Mouse (Mus musculus): ENCODE results near the gene Zfp853. TPM values are rescaled to one million over a fixed set of nuclear protein-coding genes. Genes with fewer than 3 reads are reported as not detected.
A peak's percentile ranks its signal among the peaks of the same experiment; 100 is the strongest.

Gene Zfp853
- polyA plus RNA-seq, 3 experiments from 2014 or later: not detected

DNA sequence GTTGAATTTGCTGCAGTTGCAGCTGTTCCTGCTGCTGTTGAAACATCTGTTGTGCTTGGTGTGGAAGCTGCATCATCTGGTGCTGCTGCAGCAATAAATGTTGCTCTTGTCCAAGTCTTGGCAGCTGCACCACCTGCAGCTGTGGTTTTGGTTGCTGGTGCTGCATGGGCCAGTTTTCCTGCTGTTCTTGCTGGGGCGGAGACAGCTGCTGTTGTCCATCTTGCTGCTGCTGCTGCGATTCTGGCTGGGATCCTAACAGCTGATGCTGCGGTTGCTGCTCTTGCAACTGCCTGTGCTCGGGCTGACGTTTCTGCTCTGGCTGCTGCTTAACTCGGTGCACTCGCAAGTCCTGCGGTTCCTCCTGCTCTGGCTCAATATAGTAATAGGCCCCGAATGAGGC is 4.1 kb downstream of the Zfp853 start:
- ATAC-seq: no peak

DNA sequence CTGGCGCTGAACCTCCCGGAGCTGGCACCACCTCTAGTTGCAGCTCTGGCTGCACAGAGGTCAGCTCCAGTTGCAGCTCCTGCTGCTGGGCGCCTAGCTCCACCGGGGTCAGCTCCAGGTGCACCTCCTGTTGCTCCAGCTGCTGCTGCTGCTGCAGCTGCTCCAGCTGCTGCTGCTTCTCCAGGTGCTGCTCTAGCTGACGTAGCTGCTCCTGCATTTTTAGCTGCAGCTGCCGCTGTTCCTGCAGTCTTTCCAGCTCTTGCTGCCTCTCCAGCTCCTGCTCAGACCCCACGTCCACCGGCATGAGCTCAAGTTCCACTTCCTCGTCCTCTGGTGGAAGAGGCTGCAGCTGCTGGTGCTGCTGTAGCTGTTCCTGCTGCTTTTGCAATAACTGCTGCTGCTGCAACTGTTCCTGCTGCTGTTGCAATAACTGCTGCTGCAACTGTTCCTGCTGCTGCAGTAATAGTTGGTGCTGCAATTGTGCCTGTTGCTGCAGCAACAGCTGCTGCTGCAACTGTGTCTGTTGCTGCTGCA is 5.0 kb downstream of the Zfp853 start:
- ATAC-seq: no peak

DNA sequence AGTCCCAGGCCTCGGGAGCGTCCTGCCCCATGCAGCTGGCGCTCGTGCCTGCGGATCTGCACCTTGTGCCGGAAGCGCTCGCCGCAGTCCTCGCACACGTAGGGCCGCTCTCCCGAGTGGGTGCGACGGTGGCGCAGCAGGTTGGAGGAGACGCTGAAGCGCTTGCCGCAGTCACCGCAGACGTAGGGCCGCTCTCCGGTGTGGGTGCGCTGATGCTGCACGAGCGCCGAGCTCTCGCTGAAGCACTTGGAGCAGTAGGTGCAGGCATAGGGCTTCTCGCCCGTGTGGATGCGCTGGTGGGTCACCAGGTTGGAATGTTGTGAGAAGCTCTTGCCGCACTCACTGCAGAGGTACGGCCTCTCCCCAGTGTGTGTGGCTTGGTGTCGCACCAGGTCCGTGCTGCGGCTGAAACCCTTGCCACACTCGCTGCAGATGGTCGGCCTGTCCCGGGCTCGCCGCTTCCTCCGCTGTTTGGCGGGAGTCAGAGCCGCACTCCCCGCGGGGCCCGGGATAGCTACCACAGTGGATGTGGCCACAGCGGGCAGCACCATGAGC is 5.6 kb downstream of the Zfp853 start:
- ATAC-seq: peak; percentile 50

DNA sequence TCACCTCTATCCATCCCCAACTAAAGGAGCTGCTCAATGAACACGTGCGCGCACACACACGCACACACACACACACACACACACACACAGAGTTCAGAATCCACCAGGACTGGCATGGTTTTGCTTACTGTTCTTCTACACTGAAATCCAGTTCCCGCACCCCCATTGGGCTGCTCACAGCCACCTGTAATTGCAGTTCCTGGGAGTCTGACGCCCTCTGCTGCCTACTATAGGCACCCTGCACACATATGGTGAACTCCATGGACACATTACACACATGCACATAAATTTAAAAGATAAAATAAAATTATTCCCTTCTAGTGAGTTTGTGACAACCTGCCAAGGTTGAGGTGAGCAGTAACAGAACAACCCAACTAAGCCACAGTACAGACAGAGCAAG is 8.7 kb downstream of the Zfp853 start:
- ATAC-seq: no peak

DNA sequence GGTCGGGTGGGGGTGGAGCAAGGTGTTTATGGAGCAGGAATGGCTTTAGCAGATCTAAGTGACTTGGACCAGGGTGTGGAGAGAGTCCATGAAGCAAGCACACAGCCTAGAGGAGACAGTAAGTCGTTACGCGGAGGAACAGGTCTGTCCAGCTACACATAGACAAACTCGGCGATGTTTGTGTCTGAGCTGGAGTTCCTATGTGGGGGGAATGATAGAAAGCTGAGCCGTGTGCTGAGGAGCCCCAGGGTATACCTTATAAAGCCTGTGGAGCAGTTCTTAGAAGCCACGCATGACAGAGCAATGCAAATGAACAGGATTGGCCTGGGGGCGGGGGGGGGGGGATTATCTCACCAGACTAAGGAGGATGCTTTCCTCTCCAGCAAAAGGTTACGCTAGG is 14.2 kb downstream of the Zfp853 start:
- ATAC-seq: no peak

DNA sequence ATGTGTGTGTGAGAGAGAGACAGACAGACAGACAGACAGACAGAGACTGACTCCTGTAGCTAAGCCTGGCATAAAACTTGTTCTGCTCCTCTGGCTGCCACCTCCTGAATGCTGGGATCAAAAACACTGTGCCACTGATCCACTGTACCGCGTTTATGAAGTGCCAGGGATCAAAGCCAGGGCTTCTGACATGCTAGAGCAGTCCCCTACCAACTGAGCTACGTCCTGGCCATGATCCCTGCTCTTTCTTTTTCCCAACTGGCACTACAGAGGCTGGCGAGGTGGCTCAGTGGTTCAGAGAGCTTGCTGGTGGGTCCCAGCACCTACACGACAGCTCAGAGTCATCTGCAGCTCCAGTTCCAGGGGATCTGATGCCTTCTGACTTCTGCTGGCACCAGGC is 17.7 kb downstream of the Zfp853 start:
- no peak for ATAC-seq

DNA sequence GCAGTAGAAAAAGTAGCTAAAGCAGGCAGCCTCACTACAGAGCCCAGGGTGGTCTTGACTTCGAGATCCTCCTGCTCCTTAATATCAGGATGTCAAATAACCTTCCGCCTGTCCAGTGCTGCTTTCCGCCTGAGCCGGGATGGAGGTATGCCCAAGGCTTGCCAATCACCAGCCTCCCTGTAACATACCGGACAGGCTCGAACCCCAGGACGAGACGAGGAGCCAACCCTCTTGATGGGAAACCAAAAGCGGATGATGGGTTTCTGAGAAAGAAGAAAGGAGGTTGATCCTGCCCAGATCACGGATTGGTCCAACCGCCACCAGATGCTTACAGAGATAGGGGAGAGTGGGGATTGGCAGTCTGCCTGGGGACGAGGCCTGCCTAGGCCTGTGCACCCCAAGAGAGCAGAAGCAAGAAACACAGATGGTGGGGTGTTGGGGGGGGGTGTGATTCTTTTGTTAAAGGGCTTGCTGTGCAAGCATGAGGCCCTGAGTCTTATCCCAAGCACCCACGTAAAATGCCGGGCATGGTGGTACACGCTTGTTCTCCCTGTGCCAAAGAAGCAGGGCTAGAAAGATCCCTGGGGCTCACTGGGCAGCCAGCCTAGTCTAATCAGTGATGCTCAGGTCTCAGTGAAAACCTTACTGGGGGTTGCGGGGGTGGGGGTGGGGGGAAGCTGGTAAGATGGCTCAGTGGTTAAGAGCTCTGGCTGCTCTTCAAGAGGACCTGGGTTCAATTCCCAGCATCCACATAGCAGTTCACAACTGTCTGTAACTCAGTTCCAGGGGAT is 20.7 kb downstream of the Zfp853 start:
- ATAC-seq: no peak

DNA sequence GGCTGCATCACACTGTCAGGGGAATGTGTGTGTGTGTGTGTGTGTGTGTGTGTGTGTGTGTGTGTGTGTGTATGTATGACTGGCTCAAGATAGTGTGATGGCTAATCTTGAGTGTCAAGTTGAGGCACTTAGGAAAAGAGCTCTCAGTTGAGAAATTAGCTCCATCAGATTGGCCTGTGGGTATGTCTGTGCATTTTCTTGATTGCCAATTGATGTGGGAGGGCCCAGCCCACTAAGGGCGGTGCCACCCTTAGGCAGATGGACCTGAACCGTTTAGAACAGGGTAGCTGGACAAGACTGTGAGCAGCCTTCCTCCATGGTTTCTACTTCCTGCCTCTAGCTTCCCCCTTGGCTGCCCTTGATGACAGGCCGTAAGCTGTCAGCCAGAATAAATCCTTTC is 21.3 kb downstream of the Zfp853 start:
- no peak for ATAC-seq

DNA sequence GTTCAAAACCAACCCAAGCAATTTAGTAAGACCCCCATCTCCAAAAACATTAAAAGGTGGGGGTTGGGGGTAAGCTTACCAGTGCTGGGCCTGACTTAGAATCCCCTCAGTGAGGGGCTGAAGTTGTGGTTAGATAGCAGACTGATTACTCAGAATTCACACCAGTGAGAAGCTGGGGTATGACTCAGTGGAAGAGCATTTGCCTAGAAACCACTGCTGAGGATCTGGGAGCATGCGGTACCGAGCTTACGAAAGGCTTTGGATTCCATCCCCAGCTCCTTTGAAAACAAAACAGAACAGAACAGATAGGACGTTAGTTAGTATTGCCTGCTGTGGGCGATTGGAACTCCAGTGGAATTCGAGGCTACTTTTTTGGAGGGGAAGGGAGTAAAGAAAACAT is 21.8 kb downstream of the Zfp853 start:
- ATAC-seq: no peak

DNA sequence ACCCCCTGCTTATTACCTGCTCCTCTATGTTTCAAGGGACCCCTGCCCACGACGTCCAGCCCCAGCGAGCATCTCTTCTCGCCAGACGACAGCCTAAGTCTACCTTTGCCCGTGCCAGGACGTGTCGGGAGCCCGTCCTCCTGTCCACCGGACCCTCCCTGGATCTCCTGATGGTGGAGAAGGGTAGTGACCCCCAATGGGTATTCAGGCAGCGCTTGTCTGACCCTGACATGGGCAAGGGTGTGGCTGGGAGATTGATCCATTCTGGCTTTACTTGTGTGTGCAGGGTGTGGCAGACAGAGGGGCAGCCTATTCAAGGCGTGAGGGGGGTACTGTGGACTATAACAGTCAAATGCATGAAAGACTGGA is 23.3 kb downstream of the Zfp853 start:
- no peak for ATAC-seq

DNA sequence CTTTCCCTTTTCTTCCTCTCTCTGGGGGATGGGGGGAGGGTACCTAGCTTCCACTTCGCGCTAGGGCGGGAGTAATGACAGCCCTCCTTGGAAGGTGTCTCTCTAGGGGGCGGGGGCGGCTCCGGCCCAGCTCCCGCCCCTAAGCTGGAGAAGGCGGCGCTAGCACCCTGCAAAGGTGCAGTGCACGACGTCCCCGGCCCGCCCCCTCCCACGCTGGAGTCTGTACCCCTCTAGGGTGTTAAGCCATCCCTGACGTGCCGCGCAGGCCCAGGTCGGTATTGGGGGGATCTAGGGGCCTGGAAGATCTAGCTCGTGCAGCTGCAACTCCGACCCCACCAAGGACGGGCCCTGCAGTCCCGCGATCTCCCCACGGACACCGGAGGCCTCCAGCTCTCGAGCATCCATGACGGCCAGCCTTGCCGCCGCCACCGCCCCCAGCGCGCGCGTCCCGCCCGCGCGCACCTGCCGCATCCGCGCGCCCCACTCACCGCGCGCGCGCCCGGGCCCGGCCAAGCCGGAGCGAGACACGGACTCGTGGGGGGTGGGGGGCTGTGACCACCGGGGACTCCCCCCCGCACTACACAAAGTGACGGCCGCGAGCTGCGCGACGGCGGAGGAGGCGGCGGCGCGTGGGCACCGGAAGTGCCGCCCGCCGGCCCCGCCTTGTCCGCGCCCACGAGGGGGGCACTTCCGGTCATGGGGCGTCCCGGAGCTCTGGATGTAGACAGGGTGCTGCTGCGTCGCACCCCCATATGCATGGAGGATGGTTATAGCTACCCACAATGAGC is 23.9 kb downstream of the Zfp853 start, which contains the start of gene Zfp316:
Gene Zfp316, minus strand, starts transcription at position 660 of the 788 bp plus-strand sequence.
- ATAC-seq: peak; percentile 60

DNA sequence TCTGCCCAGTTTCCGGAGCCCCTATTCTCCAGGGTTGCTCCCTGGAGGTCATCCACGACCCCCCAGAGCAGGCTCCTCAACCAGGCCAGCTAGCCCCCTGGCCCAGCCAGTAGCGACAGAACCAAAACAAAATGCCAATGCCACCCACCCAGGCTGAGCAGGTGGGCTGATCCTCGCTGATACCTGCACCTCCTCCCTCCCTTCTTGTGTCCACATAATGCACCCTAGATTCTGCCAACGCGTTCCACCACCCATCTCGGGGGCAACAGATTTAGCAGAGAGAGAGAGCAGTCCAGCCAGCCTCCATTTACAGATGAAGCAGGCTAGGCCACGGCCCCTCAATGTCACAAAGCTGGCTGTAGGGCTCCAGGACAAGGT is 24.4 kb downstream of the Zfp853 start:
- ATAC-seq: no peak

DNA sequence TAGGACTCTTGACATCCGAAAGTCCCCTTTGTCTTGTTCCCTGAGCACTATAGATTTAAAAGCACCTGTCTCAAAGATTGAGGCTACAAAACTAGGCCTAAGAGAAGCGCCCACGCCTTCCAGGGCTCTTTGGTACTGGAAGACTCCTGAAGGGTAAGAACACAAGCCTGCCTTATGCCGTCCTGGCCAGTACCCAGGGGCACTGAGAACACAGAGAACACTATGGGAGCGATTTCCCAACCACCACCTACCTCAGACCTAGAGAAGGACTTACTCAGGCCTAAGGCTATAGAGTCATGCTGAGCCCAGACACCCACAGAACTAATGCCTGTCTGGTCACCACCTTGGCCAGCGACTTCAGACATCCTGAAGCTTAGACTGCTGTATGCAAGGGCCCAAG is 26.6 kb downstream of the Zfp853 start:
- no peak for ATAC-seq

DNA sequence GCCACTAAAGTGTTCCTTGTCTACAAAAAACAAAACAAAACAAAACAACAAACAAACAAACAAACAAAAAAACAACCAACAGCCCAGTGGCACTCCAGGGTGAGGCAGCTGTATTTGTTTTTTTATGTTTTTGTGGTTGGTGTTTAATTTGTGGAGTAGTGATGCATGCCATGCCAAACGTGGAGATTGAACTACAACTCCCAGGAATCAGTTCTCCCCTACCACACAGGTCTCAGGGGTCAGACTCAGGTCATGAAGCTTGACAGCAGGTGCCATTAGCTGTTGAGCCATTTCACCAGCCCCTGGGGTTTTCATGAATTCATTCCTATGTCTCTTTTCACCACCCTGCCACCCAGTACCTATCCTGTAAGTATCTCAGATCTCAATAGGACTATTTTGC is 28.0 kb downstream of the Zfp853 start:
- no peak for ATAC-seq

DNA sequence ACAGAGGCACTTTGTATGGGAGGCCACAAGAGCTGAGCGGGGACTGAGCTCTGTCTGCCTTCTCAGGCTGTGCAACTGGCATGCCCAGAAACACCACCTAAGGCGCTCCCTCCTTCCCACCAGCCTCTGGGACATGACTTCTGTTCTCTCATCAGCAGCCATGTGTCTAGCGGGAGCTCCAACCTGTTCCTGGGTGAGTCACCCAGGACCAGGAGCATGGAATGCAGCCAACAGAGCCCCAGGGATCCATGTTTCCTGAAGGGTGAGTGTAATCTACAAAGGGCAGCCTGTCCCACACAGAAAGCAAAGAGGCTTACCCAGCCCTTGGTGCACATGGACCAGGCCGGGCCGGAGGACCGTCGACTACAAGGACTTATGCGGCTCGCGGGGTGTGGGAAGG is 28.7 kb downstream of the Zfp853 start:
- no peak for ATAC-seq

DNA sequence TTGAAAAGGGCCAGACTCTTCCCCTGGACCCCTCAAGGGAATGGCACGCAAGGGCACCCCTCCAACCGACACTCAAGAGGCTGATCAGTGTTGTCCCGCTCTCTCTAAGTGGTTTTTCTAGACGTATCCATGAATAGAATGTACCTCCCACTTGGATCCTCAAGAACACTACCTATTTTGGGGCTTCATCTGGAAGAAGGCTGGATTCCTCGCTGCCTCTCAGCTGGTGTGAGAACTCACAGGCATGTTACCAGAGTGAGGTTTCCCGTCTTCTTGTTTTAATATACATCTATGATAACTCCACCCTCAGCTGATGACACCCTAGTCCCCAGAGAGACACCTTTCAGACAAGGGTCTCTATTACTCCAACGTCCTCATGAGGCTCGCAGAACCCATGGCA is 31.8 kb downstream of the Zfp853 start:
- no peak for ATAC-seq

DNA sequence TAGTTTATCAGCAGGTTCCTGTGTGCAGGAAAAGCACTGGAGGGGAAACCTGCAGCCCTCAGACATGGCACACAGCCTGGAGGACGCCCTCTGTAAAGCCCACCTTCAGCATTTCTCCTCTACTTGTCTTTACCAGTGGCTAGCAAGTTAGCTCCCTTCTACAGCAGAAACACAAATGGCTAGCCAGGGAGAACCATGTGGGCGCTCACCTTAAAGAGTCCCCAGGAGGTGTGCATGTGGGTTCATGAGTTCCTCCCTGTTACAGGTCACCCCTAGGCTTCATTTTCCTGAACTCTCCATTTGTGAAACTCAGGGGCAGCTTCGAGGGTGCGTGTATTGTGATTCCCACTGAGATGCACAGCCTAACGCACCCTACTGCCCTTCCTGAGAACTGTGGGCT is 37.6 kb downstream of the Zfp853 start:
- no peak for ATAC-seq

DNA sequence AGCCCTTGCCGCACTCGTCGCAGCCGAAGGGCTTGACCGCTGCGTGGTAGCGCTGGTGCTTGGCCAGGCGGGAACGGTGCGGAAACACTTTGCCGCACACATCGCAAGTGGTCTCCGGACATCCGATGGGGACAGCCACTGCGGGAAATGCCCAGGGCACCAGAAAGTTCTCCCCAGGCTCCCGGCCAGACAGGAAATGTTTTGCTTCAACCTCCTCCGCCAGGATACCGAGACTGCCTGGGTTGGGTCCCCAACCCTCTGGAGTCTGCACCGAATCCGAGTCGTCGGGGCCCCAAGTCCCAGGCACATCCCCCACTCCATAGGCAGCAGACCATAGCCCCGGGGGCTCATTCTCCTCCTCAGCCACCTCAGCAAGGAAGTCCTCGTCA is 38.3 kb downstream of the Zfp853 start:
- no peak for ATAC-seq

DNA sequence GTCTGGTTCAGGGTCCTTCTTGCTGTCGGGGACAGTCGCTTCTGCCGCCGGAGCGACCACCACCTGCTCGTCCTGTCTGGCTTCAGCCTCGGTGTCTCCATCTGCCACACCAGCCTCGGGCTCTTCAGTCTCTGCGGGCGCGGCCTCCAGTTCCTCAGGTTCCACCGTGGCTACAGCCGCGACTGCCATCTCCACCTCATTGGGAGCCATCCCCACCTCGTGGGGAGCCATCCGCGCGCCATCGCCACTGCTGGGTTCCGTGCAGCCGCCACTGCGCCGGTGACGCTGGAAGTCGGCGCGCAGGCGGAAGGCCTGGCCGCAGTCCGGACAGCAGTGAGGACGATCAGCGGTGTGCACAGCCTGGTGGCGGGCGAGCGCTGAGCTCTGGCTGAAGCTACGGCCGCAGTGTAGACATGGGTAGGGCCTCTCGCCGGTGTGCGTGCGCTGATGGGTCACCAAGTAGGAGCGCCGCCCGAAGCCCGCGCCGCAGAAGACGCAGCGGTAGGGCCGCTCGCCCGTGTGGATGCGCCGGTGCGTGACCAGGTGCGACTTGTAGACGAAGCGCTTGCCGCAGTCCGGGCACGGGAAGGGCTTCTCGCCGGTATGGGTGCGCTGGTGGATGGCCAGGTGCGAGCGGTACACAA is 38.8 kb downstream of the Zfp853 start:
- ATAC-seq: no peak

DNA sequence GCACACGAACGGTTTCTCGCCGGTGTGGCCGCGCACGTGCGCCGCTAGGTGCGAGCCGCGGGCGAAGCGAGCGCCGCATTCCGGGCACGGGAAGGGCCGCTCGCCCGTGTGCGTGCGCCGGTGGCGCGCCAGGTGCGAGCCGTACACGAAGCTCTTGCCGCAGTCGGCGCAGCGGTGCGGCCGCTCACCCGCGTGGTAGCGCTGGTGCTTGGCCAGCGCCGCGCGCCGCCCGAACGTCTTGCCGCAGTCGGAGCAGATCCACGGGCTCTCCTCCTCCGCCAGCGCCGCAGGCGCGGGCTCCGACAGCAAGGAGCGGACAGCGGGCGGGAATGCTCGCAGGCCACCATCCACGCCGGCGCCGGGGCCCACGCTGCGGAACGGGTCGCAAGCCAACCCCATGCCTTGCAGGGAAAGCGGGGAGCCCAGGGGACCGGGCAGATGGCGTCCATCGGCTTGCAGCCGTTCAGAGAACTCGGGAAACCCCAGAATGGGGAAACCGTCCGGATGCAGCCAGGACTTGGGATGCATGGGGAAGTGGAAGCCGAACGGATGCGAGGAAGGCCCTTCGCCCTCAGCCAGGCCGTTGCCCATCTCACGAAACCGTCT is 39.4 kb downstream of the Zfp853 start:
- no peak for ATAC-seq

DNA sequence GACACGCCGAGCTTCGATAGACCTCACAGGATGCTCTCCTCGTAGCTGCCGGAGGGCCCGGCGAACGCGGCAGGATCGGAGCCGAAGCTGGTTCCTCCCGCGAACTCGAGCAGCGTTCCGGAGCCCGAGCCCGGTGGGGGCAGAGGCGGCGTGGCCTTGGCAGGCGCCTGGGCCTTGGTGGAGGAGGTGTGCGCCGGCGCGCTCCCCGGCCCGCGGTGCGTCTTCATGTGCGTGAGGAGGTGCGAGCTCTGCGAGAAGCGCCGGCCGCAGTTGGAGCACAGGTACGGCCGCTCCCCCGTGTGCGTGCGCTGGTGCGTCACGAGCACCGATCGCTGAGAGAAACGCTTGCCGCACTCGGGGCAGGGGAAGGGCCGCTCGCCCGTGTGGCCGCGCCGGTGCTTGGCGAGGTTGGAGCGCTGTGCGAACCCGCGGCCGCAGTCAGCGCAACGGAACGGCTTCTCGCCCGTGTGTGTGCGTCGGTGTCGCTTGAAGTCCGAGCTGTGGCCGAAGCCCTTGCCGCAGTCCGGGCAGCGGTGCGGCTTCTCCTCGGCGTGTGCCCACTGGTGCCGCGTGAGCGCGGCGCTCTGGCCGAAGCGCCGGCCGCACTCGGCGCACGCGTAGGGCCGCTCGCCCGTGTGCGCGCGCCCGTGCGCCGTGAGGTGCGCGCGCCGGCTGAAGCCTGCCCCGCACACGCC is 40.1 kb downstream of the Zfp853 start:
- ATAC-seq: no peak

DNA sequence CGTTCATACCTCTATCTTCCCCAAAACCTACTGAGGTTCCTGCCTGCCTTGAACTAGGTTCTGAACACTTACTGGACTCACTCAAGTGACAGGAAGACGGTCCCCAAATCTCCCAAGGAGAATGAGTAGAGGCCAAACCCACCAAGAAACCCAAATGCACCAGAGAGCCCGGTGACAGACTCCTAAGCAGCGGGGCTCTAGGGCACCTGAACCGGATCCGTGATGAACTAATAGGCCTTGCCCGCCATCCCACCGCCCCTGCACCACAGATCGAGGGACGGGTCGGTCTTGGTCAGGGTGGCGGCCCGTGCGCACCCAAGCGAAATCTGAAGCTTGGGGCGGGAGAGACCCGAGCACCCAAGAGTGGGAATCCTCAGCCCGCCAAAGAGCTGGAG is 40.6 kb downstream of the Zfp853 start:
- ATAC-seq: no peak

Measured in inflammation-experienced regulatory T-cells, adult 6 months (primary cell).